Mouse (Mus musculus): ENCODE measurements around the gene Acot9. TPM values are rescaled to one million over a fixed set of nuclear protein-coding genes. Genes with fewer than 3 reads are reported as not detected.

Acot9 gene
- 100 to 1,000 TPM in 1 of 2 experiments, 10 to 100 TPM in 1; 95.0 to 119 TPM for polyA plus RNA-seq (2017; shearing (Covaris generic))

DNA sequence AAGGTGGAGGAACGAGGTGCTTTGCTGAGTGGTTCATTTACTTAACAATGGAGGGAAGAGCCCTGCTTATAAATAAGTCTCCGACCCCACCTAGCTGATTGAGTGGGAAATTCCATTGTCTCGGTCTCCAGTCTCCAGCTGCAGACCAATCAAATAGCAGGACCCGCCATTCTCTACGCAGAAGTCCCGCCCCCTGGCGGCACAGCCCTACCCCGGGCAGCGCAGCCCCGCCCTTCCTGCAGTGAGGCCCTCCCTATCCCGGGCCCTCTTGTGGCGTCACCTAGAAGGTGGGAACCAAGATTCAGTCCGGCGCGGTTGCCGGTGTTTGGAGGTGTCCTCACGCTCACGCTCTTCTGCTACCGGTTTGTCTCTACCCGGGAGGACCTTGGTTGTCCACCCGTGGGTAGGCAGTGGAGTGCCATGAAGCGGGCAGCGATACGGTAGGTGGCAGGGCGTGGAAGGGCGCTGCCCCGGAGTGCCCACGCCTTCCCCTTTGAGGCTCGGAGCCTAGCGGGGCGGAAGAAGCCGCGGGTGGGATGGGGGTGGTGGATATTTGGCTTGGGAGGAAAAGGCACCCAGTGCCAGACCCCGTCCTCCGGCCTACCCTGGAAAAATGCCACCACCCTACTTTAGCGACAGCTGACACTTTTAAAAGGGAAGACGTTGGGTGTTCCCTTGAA is at the start of gene Acot9:
Acot9 (plus strand) TSS at position 209 of the 680 bp plus-strand sequence.

DNA sequence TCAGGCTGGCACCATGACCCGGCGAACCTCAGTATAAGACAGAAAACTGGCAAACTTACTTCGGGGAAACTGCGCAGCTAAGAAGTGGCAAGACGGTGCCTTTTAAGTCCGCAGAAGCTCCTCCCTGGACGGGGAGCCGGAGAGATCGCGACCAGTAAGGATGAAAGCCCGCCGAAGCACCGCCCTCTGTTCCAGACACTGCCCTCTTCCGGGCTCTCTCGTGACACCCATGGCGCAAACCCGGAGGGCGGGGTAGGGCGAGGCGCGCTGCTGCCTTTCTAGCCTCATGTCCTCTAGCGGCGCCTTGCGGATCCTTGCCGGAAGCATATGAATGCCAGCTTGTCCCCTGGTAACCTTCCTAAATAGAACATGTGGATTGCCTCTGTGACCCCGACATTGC is 46.0 kb upstream of the Acot9 start, which contains the start of gene Sat1:
Sat1 (minus strand) TSS at position 179 of the 400 bp plus-strand sequence.

DNA sequence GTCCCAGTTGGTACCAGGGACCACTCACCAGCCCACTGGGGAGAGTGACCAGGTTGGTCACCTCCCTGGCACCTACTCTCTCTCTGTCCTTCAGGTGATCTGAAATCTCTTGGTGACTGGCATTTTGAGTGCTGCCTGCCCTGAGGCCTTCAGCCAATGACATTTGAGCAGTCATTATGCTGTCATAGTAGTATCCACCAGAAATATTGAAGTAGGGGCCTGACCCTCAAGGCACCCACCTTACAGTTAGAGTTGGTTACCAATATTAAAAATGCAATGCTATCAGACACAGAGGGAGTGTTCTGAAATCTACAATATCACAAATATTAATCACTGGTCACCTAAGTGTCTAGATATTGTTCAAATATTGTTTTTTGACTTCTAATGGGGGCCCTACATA is 78.4 kb downstream of the Acot9 start, which contains the start of gene Prdx4:
Prdx4 (minus strand) TSS at position 101 of the 400 bp plus-strand sequence.

Other genes starting within 250 kb of the Acot9 start
- gene Magea5, start 199.3 kb upstream of the Acot9 start, polyA plus RNA-seq (2017; shearing (Covaris generic)) = not detected
- not detected for gene Magea1, start 172.7 kb upstream of the Acot9 start, polyA plus RNA-seq (2017; shearing (Covaris generic))
- not detected for gene Magea2, start 168.8 kb upstream of the Acot9 start, polyA plus RNA-seq (2017; shearing (Covaris generic))
- gene Cldn34b2, start 134.0 kb upstream of the Acot9 start, polyA plus RNA-seq (2017; shearing (Covaris generic)) = under 1 TPM in 1 of 2 experiments, not detected in 1; 0.16 TPM
- gene Sat1, start 46.0 kb upstream of the Acot9 start, polyA plus RNA-seq (2017; shearing (Covaris generic)) = 100 to 1,000 TPM; 270 to 344 TPM
- 10 to 100 TPM; 50.7 to 70.6 TPM for gene Prdx4, start 78.3 kb downstream of the Acot9 start, polyA plus RNA-seq (2017; shearing (Covaris generic))